Mouse (Mus musculus): Measurements from ENCODE around the gene Ctu1.
"Not testable (repeated sequence)": the region's sequence is repeated elsewhere in the genome, so short reads cannot be mapped to it uniquely, and the experiment has no call there.

Gene Ctu1

GRCm38 (mm10) chr7:43682511-43682910 lies 10.7 kb downstream of the Ctu1 start:
- DNase-seq: not testable (repeated sequence)

- DNase-seq: no peak
Observed at GRCm38 (mm10) chr7:43685088-43685487, 13.3 kb downstream of the Ctu1 start.

GRCm38 (mm10) chr7:43690118-43690517 lies 18.3 kb downstream of the Ctu1 start, which contains the start of gene Klk14:
TSS of gene Klk14 (plus strand) at chr7:43690418.
- DNase-seq: no peak

GRCm38 (mm10) chr7:43710031-43710430 lies 38.2 kb downstream of the Ctu1 start:
- no peak for DNase-seq

- no peak for DNase-seq
Observed at GRCm38 (mm10) chr7:43712267-43712666, 40.5 kb downstream of the Ctu1 start, which contains the start of gene Klk13. TSS of gene Klk13 (plus strand) at chr7:43712567.

GRCm38 (mm10) chr7:43712917-43713316 lies 41.1 kb downstream of the Ctu1 start:
- no peak for DNase-seq

GRCm38 (mm10) chr7:43713741-43714351 lies 42.0 kb downstream of the Ctu1 start:
- DNase-seq: no peak
